Mouse (Mus musculus): Measurements from ENCODE around the gene Lrrc4c. TPM values are rescaled to one million over a fixed set of nuclear protein-coding genes. Genes with fewer than 3 reads are reported as not detected.

Lrrc4c gene
- polyA plus RNA-seq, 1 experiment from 2014 or later: 0.31 TPM

- no peak overlapping the region for H3K4me3 ChIP-seq
- 75% methylated on average over 3 of the region's 3 CpGs for WGBS
- no peak overlapping the region for H3K27ac ChIP-seq (ENCODE audit: poor library complexity, severe bottlenecking)
- no peak for ATAC-seq (ENCODE audit: insufficient number of reproducible peaks, low FRiP score)
- H3K4me1 ChIP-seq (replicated peaks): no peaks in the 10 kb centered on the region
- no peaks in the 10 kb centered on the region for H3K27me3 ChIP-seq (replicated peaks)
- H3K9me3 ChIP-seq (replicated peaks): no peaks in the 10 kb centered on the region
- no peak overlapping the region for H3K4me2 ChIP-seq
- H3K36me3 ChIP-seq: no peaks in the 10 kb centered on the region
- H3K9ac ChIP-seq: no peak overlapping the region
Measured at GRCm38 (mm10) chr2:97294216-97294615, 976.2 kb downstream of the Lrrc4c start.

DNA sequence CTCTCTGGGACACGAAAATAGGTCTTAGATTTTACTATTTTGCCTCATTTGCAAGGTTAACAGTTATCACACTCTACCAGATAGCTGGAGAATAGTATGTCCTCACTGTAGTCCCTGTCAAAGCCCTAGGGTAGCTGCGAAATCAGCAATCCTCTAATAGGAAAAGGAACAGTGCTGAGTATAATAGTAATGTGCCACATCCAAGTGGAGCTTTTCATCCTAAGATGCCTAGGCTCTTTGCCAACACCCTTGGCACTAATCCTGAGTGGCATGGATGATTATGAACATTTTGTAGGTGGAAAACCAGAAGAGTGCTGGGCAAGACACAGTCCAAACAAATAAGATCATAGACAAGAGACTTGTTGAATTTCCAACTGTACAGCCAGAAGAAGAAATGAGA is 981.7 kb downstream of the Lrrc4c start:
- ATAC-seq (ENCODE audit: insufficient number of reproducible peaks, low FRiP score): no peak

DNA sequence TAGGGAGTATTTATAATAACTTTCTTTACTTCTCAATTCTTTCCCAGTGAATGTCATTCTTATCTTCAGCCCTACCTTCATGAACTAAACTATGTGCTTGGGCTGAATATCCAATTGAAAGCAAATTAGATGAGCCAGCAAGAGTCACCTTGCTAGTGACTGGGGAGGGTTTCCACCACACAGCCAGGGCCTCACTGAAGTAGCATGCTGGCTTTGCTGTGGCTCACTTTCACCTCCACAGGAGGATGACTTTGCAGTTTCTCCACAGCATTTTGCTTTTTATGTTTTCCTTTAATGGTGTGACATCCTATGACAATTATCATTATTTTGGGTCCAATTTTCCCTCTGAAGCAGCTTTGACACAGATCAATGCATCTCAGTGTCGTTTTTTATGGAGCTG is 1000.0 kb downstream of the Lrrc4c start:
- WGBS: 70% methylated on average over 1 of the region's 1 CpGs
- Histone ChIP-seq H3K27ac (ENCODE audit: poor library complexity, severe bottlenecking) (no peak overlapping the region), H3K4me2 (no peak overlapping the region), H3K27me3 (replicated peaks) (no peaks in the 10 kb centered on the region), H3K9ac (no peak overlapping the region), H3K4me3 (no peak overlapping the region), H3K4me1 (replicated peaks) (no peaks in the 10 kb centered on the region), H3K9me3 (replicated peaks) (no peaks in the 10 kb centered on the region), H3K36me3 (no peaks in the 10 kb centered on the region)
- ATAC-seq (ENCODE audit: insufficient number of reproducible peaks, low FRiP score): no peak

More for the DNA sequence above, 981.7 kb downstream of the Lrrc4c start:
- WGBS: 60% methylated on average over 2 of the region's 2 CpGs
- H3K27me3 ChIP-seq (replicated peaks): no peaks in the 10 kb centered on the region
- no peak overlapping the region for H3K4me2 ChIP-seq
- no peaks in the 10 kb centered on the region for H3K9me3 ChIP-seq (replicated peaks)
- no peak overlapping the region for H3K4me3 ChIP-seq
- H3K9ac ChIP-seq: no peak overlapping the region
- no peaks in the 10 kb centered on the region for H3K36me3 ChIP-seq
- H3K4me1 ChIP-seq (replicated peaks): no peaks in the 10 kb centered on the region
- no peak overlapping the region for H3K27ac ChIP-seq (ENCODE audit: poor library complexity, severe bottlenecking)

GRCm38 (mm10) chr2:97318536-97318935 is 1000.6 kb downstream of the Lrrc4c start:
- 86% methylated on average over 1 of the region's 1 CpGs for WGBS
- no peak overlapping the region for H3K9ac ChIP-seq
- no peak for ATAC-seq (ENCODE audit: insufficient number of reproducible peaks, low FRiP score)

DNA sequence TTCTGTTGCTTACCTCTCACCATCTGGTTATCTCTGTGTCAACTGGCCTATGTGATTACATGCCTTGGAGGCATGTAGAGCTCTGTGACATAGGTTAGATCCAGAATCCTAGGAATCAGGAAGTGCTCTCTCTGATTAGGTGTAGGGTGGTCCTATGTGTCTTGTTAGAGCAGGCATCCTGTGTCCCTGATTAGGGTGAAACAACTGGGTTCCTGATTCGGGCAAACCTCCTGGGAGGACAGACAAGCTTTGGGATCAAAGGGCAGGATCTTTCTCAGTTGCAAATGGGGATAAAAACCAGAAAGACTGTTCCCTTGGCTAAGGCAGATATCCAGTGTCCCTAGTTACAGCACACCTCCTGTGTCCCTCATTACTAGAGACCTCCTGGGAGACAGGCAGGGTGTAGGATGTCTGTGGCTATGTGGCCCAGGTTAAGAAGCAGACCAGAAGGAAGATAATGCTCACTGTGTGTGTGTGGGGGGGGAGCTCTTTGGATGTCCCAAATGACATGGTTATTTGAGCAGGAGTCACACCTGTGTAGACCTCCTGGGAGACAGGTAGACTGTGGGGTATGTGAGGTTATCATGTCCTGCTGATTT is 1014.2 kb downstream of the Lrrc4c start:
- H3K27ac ChIP-seq (ENCODE audit: poor library complexity, severe bottlenecking): no peak overlapping the region
- no peak for ATAC-seq (ENCODE audit: insufficient number of reproducible peaks, low FRiP score)
- H3K4me1 ChIP-seq (replicated peaks): no peaks in the 10 kb centered on the region
- H3K27me3 ChIP-seq (replicated peaks): no peaks in the 10 kb centered on the region
- no peak overlapping the region for H3K4me2 ChIP-seq
- H3K4me3 ChIP-seq: no peak overlapping the region
- no peaks in the 10 kb centered on the region for H3K9me3 ChIP-seq (replicated peaks)
- H3K36me3 ChIP-seq: no peaks in the 10 kb centered on the region
- WGBS: 38% methylated on average over 1 of the region's 1 CpGs
- no peak overlapping the region for H3K9ac ChIP-seq

More at GRCm38 (mm10) chr2:97318536-97318935, 1000.6 kb downstream of the Lrrc4c start:
- Histone ChIP-seq H3K36me3 (no peaks in the 10 kb centered on the region), H3K27ac (ENCODE audit: poor library complexity, severe bottlenecking) (no peak overlapping the region), H3K9me3 (replicated peaks) (no peaks in the 10 kb centered on the region), H3K4me3 (no peak overlapping the region), H3K27me3 (replicated peaks) (no peaks in the 10 kb centered on the region), H3K4me2 (no peak overlapping the region), H3K4me1 (replicated peaks) (no peaks in the 10 kb centered on the region)

DNA sequence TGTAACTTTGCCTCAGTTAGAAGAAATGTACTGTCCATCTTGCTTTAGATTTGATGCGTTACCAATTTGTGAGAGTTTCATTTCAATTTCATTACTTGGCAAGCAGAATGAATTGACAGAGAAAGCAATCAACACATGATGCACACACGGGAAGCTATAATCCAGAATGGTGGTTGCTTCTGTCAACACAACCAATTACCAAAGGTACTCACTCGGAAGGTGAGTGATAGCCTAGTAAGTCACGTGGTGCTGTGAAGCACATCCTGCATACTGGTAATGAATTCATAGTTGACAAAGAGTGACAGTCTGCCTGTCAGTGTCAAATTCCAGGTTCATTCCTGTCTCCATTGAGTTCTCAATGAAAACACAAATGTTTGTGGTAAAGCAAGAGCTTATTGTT is 1021.7 kb downstream of the Lrrc4c start:
- Histone ChIP-seq H3K36me3 (no peaks in the 10 kb centered on the region), H3K4me1 (replicated peaks) (no peaks in the 10 kb centered on the region), H3K9ac (no peak overlapping the region), H3K9me3 (replicated peaks) (no peaks in the 10 kb centered on the region), H3K4me3 (no peak overlapping the region), H3K4me2 (no peak overlapping the region), H3K27ac (ENCODE audit: poor library complexity, severe bottlenecking) (no peak overlapping the region), H3K27me3 (replicated peaks) (no peaks in the 10 kb centered on the region)
- WGBS: 72% methylated on average over 4 of the region's 4 CpGs
- ATAC-seq (ENCODE audit: insufficient number of reproducible peaks, low FRiP score): no peak

DNA sequence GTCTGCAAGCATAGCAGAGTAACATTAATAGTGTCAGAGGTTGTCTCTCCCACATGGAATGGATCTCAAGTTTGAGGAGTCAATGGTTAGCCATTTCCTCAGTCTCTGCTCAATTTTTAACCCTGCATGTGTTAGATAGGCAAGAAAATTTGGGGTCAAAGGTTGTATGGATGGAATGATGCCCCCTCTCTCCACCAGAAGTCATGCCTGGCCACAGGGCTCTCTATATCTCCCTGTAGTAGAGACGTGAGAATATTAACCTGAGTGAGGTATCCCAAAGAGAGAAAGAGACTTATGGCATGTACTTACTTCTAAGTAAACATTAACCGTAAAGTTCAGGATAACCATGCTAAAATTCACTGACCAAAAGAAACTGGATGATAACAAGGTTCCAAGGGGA is 1043.3 kb downstream of the Lrrc4c start:
- no peak overlapping the region for H3K27ac ChIP-seq (ENCODE audit: poor library complexity, severe bottlenecking)
- no peak for ATAC-seq (ENCODE audit: insufficient number of reproducible peaks, low FRiP score)
- WGBS: 86% methylated on average over 2 of the region's 2 CpGs
- H3K9ac ChIP-seq: no peak overlapping the region
- no peaks in the 10 kb centered on the region for H3K27me3 ChIP-seq (replicated peaks)
- H3K4me2 ChIP-seq: no peak overlapping the region
- H3K9me3 ChIP-seq (replicated peaks): no peaks in the 10 kb centered on the region
- no peak overlapping the region for H3K4me3 ChIP-seq
- H3K36me3 ChIP-seq: no peaks in the 10 kb centered on the region
- H3K4me1 ChIP-seq (replicated peaks): no peaks in the 10 kb centered on the region

GRCm38 (mm10) chr2:97369978-97370377 is 1052.0 kb downstream of the Lrrc4c start:
- Histone ChIP-seq H3K27ac (ENCODE audit: poor library complexity, severe bottlenecking) (no peak overlapping the region), H3K4me1 (replicated peaks) (no peaks in the 10 kb centered on the region), H3K9me3 (replicated peaks) (no peaks in the 10 kb centered on the region), H3K9ac (no peak overlapping the region), H3K4me2 (no peak overlapping the region), H3K36me3 (no peaks in the 10 kb centered on the region), H3K27me3 (replicated peaks) (no peaks in the 10 kb centered on the region), H3K4me3 (no peak overlapping the region)
- no peak for ATAC-seq (ENCODE audit: insufficient number of reproducible peaks, low FRiP score)
- 72% methylated on average over 3 of the region's 3 CpGs for WGBS

GRCm38 (mm10) chr2:97391437-97391836 is 1073.5 kb downstream of the Lrrc4c start:
- Histone ChIP-seq H3K27me3 (replicated peaks) (no peaks in the 10 kb centered on the region), H3K4me1 (replicated peaks) (no peaks in the 10 kb centered on the region), H3K9ac (no peak overlapping the region), H3K27ac (ENCODE audit: poor library complexity, severe bottlenecking) (no peak overlapping the region), H3K4me3 (no peak overlapping the region), H3K36me3 (no peaks in the 10 kb centered on the region), H3K9me3 (replicated peaks) (no peaks in the 10 kb centered on the region), H3K4me2 (no peak overlapping the region)
- no peak for ATAC-seq (ENCODE audit: insufficient number of reproducible peaks, low FRiP score)
- WGBS: 79% methylated on average over 3 of the region's 3 CpGs

DNA sequence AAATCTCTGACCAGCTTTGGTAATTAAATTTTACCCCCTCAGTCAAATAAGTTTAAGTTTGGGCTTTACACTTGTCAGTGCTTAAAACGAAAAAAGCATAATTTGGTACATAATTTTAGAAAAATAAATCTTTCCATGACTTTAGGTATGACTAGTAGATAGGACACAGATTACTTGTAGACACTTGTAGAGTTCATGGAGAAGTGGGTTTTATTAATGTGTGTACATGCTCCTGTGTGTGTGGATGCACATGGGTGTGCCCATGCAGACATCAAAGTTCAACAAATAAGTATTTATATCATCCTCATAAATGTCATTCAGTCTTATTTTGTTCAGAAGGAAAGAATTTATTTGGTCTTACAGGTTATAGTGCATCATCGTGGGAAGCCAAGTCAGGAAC is 1073.9 kb downstream of the Lrrc4c start:
- Histone ChIP-seq H3K4me1 (replicated peaks) (no peaks in the 10 kb centered on the region), H3K4me2 (no peak overlapping the region), H3K27me3 (replicated peaks) (no peaks in the 10 kb centered on the region), H3K9ac (no peak overlapping the region), H3K9me3 (replicated peaks) (no peaks in the 10 kb centered on the region), H3K4me3 (no peak overlapping the region), H3K36me3 (no peaks in the 10 kb centered on the region), H3K27ac (ENCODE audit: poor library complexity, severe bottlenecking) (no peak overlapping the region)
- WGBS: 74% methylated on average over 2 of the region's 2 CpGs
- no peak for ATAC-seq (ENCODE audit: insufficient number of reproducible peaks, low FRiP score)

DNA sequence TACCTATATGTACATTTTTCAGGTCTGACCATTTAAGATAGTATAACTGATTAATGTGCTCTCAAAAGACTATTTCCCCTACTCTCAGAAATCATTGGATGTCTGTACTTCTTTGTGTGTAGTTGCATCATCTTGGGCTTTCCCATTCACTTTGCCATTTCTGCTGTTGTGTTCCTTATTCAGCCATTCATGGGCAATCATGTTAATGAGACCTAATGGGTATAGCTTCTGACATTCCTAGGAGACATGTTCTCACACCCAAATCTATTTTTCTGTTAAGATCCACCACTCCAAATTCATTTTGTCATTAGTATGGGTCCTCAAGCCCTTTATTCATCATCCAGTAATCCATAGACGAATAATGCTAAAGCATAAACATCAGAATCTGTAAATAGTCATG is 1095.1 kb downstream of the Lrrc4c start:
- ATAC-seq (ENCODE audit: insufficient number of reproducible peaks, low FRiP score): no peak
- no peaks in the 10 kb centered on the region for H3K27me3 ChIP-seq (replicated peaks)

More for the DNA sequence above, 1095.1 kb downstream of the Lrrc4c start:
- Histone ChIP-seq H3K36me3 (no peaks in the 10 kb centered on the region), H3K9me3 (replicated peaks) (no peaks in the 10 kb centered on the region), H3K4me2 (no peak overlapping the region), H3K4me1 (replicated peaks) (no peaks in the 10 kb centered on the region), H3K27ac (ENCODE audit: poor library complexity, severe bottlenecking) (no peak overlapping the region), H3K4me3 (no peak overlapping the region), H3K9ac (no peak overlapping the region)
- 58% methylated on average over 1 of the region's 1 CpGs for WGBS

Data from heart, embryonic 12.5 days (tissue).